Mouse (Mus musculus) G1E (cell line): Measurements from ENCODE around the gene Mrpl36.

ENCODE experiments used
- CTCF ChIP-seq: IDR thresholded peaks from 2 replicates; pipeline ENCODE4 v1.5.1; 2012; ENCODE audit warnings: low read depth, low read length, inconsistent platforms, mixed read lengths
- GATA1 ChIP-seq: IDR thresholded peaks from 2 replicates; pipeline ENCODE4 v1.6.1; 2012; ENCODE audit warnings: borderline replicate concordance, low read length, inconsistent platforms, mixed read lengths
- GATA2 ChIP-seq: IDR thresholded peaks from 2 replicates; pipeline ENCODE4 v1.6.1; 2012; ENCODE audit warnings: low read depth, low read length, inconsistent platforms, borderline replicate concordance
- POLR2AphosphoS5 ChIP-seq: IDR thresholded peaks from 2 replicates; pipeline ENCODE4 v1.6.1; 2012; ENCODE audit warnings: low read depth, low read length, inconsistent platforms; ENCODE audit not compliant: insufficient replicate concordance
- TAL1 ChIP-seq: conservative IDR thresholded peaks from 2 replicates; pipeline ENCODE4 v1.6.1; 2012; ENCODE audit warnings: low read depth, low read length, inconsistent platforms, mixed read lengths

DNA sequence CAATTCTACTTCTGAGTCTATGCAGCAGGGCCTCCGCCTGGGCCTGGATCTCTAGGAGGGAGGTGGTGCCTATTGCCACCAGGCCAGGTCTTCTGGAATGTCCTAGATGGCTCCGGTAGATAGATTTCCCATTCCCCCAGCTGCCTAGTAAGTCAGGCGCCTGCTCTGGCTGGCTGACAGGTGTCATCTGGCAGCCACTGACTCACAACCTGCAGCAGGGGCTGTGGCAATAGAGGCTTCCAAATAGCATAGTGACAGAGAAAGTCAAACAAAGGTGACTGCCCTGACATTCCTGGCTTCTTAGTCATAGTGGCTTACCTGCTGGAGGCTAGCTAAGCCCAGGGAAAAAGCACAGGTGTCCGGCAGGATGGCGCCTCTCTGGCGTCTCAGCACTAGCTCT lies 38.1 kb upstream of the Mrpl36 start:
- TF ChIP-seq CTCF (no peak), TAL1 (no peak), GATA1 (no peak), POLR2AphosphoS5 (no peak), GATA2 (no peak)
